Mouse (Mus musculus): ENCODE results near the gene Htr5a. TPM values are rescaled to one million over a fixed set of nuclear protein-coding genes. Genes with fewer than 3 reads are reported as not detected.
A peak's percentile ranks its signal among the peaks of the same experiment; 100 is the strongest.

Htr5a gene
- polyA plus RNA-seq, 1 experiment from 2014 or later = not detected

GRCm38 (mm10) chr5:27878356-27878755, 36.4 kb downstream of the Htr5a start:
- DNase-seq (ENCODE audit: low spot score) = no peak
- WGBS = 80% methylated on average over 5 of the region's 5 CpGs
- H3K4me2 ChIP-seq (replicated peaks; ENCODE audit: low read depth) = no peak overlapping the region

GRCm38 (mm10) chr5:27879726-27880125, 37.8 kb downstream of the Htr5a start:
- H3K36me3 ChIP-seq (ENCODE audit: control insufficient read depth, insufficient read depth, low read length) = no peaks in the 10 kb centered on the region
- TF ChIP-seq EP300 (optimal IDR thresholded peaks at IDR 0.05) (no peak), CTCF (IDR thresholded peaks at IDR 0.05; ENCODE audit: low read depth) (no peak)
- no peak overlapping the region for H3K9ac ChIP-seq (ENCODE audit: low read length)
- ATAC-seq (ENCODE audit: low FRiP score, low TSS enrichment) (no peak), DNase-seq (ENCODE audit: low spot score) (no peak)
- H3K4me1 ChIP-seq (replicated peaks; ENCODE audit: control insufficient read depth, insufficient read depth) = no peaks in the 10 kb centered on the region
- no peak overlapping the region for H3K4me2 ChIP-seq (replicated peaks; ENCODE audit: low read depth)
- no peak overlapping the region for H3K4me3 ChIP-seq (ENCODE audit: low read depth, low read length)
- H3K27ac ChIP-seq (replicated peaks) = no peak overlapping the region
- no peaks in the 10 kb centered on the region for H3K27me3 ChIP-seq (ENCODE audit: control insufficient read depth, insufficient read depth, low read length)
- H3K9me3 ChIP-seq (ENCODE audit: control insufficient read depth, low read length) = no peaks in the 10 kb centered on the region
- WGBS = 88% methylated on average over 3 of the region's 3 CpGs

More at GRCm38 (mm10) chr5:27878356-27878755, 36.4 kb downstream of the Htr5a start:
- H3K4me3 ChIP-seq (ENCODE audit: low read depth, low read length) = no peak overlapping the region
- TF ChIP-seq CTCF (IDR thresholded peaks at IDR 0.05; ENCODE audit: low read depth) (no peak), EP300 (optimal IDR thresholded peaks at IDR 0.05) (no peak)
- no peak overlapping the region for H3K9ac ChIP-seq (ENCODE audit: low read length)
- no peaks in the 10 kb centered on the region for H3K4me1 ChIP-seq (replicated peaks; ENCODE audit: control insufficient read depth, insufficient read depth)
- H3K9me3 ChIP-seq (ENCODE audit: control insufficient read depth, low read length) = no peaks in the 10 kb centered on the region
- no peaks in the 10 kb centered on the region for H3K27me3 ChIP-seq (ENCODE audit: control insufficient read depth, insufficient read depth, low read length)
- H3K36me3 ChIP-seq (ENCODE audit: control insufficient read depth, insufficient read depth, low read length) = no peaks in the 10 kb centered on the region
- no peak overlapping the region for H3K27ac ChIP-seq (replicated peaks)
- ATAC-seq (ENCODE audit: low FRiP score, low TSS enrichment) = no peak

GRCm38 (mm10) chr5:27880329-27881036, 38.5 kb downstream of the Htr5a start:
- Histone ChIP-seq H3K9ac (ENCODE audit: low read length) (no peak overlapping the region), H3K27ac (replicated peaks) (no peak overlapping the region), H3K4me3 (ENCODE audit: low read depth, low read length) (no peak overlapping the region), H3K4me2 (replicated peaks; ENCODE audit: low read depth) (no peak overlapping the region), H3K36me3 (ENCODE audit: control insufficient read depth, insufficient read depth, low read length) (no peaks in the 10 kb centered on the region), H3K27me3 (ENCODE audit: control insufficient read depth, insufficient read depth, low read length) (no peaks in the 10 kb centered on the region), H3K4me1 (replicated peaks; ENCODE audit: control insufficient read depth, insufficient read depth) (no peaks in the 10 kb centered on the region), H3K9me3 (ENCODE audit: control insufficient read depth, low read length) (no peaks in the 10 kb centered on the region)
- WGBS = 42% methylated on average over 3 of the region's 3 CpGs
- DNase-seq (ENCODE audit: low spot score) = no peak
- ATAC-seq (ENCODE audit: low FRiP score, low TSS enrichment) = no peak
- TF ChIP-seq EP300 (optimal IDR thresholded peaks at IDR 0.05) (no peak), CTCF (IDR thresholded peaks at IDR 0.05; ENCODE audit: low read depth) (no peak)

GRCm38 (mm10) chr5:27881261-27881660, 39.3 kb downstream of the Htr5a start:
- no peak overlapping the region for H3K4me2 ChIP-seq (replicated peaks; ENCODE audit: low read depth)
- 72% methylated on average over 2 of the region's 2 CpGs for WGBS
- H3K9ac ChIP-seq (ENCODE audit: low read length) = no peak overlapping the region
- H3K4me3 ChIP-seq (ENCODE audit: low read depth, low read length) = no peak overlapping the region
- TF ChIP-seq CTCF (IDR thresholded peaks at IDR 0.05; ENCODE audit: low read depth) (no peak), EP300 (optimal IDR thresholded peaks at IDR 0.05) (no peak)
- no peaks in the 10 kb centered on the region for H3K27me3 ChIP-seq (ENCODE audit: control insufficient read depth, insufficient read depth, low read length)
- no peaks in the 10 kb centered on the region for H3K9me3 ChIP-seq (ENCODE audit: control insufficient read depth, low read length)
- no peak for DNase-seq (ENCODE audit: low spot score)
- H3K4me1 ChIP-seq (replicated peaks; ENCODE audit: control insufficient read depth, insufficient read depth) = no peaks in the 10 kb centered on the region
- no peak overlapping the region for H3K27ac ChIP-seq (replicated peaks)
- no peak for ATAC-seq (ENCODE audit: low FRiP score, low TSS enrichment)
- no peaks in the 10 kb centered on the region for H3K36me3 ChIP-seq (ENCODE audit: control insufficient read depth, insufficient read depth, low read length)

- no peak for DNase-seq (ENCODE audit: low spot score)
- peak; percentile 56; the same call in 1 of the 2 replicates for ATAC-seq (ENCODE audit: low FRiP score, low TSS enrichment)
- H3K9me3 ChIP-seq (ENCODE audit: control insufficient read depth, low read length) = no peaks in the 10 kb centered on the region
- H3K4me1 ChIP-seq (replicated peaks; ENCODE audit: control insufficient read depth, insufficient read depth) = no peaks in the 10 kb centered on the region
- no peak overlapping the region for H3K4me3 ChIP-seq (ENCODE audit: low read depth, low read length)
- 60% methylated on average over 3 of the region's 3 CpGs for WGBS
- no peak overlapping the region for H3K27ac ChIP-seq (replicated peaks)
- H3K27me3 ChIP-seq (ENCODE audit: control insufficient read depth, insufficient read depth, low read length) = no peaks in the 10 kb centered on the region
- H3K36me3 ChIP-seq (ENCODE audit: control insufficient read depth, insufficient read depth, low read length) = no peaks in the 10 kb centered on the region
- TF ChIP-seq EP300 (optimal IDR thresholded peaks at IDR 0.05) (no peak), CTCF (IDR thresholded peaks at IDR 0.05; ENCODE audit: low read depth) (no peak)
- no peak overlapping the region for H3K4me2 ChIP-seq (replicated peaks; ENCODE audit: low read depth)
- no peak overlapping the region for H3K9ac ChIP-seq (ENCODE audit: low read length)
These were observed 46.1 kb downstream of the Htr5a start for GRCm38 (mm10) chr5:27888080-27888479.

DNA sequence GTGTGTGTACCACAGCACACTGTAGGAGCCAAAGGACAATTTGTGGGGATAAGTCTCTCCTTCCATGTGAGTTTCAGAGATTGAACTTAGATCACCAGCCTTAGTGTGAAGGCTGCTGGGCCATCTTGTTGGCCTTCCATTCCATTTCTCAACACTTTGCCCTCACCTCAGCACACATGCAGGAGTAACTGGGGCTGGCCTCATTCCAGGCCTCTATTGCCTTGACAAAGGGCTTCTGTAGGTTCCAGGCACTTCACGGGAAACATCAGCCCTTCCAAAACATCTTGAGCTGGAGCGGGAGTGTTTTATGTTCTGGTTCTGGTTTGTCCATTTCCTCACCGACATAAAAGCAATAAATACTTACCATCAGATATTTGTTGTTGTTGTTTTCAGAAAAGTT, 54.0 kb downstream of the Htr5a start:
- TF ChIP-seq CTCF (IDR thresholded peaks at IDR 0.05; ENCODE audit: low read depth) = no peak
- TF ChIP-seq EP300 (optimal IDR thresholded peaks at IDR 0.05) = no peak
- H3K4me3 ChIP-seq (ENCODE audit: low read depth, low read length) = no peak overlapping the region
- H3K9ac ChIP-seq (ENCODE audit: low read length) = no peak overlapping the region
- no peak overlapping the region for H3K4me2 ChIP-seq (replicated peaks; ENCODE audit: low read depth)
- 85% methylated on average over 3 of the region's 3 CpGs for WGBS
- no peaks in the 10 kb centered on the region for H3K36me3 ChIP-seq (ENCODE audit: control insufficient read depth, insufficient read depth, low read length)
- H3K4me1 ChIP-seq (replicated peaks; ENCODE audit: control insufficient read depth, insufficient read depth) = no peaks in the 10 kb centered on the region
- H3K27ac ChIP-seq (replicated peaks) = no peak overlapping the region
- H3K9me3 ChIP-seq (ENCODE audit: control insufficient read depth, low read length) = no peaks in the 10 kb centered on the region
- H3K27me3 ChIP-seq (ENCODE audit: control insufficient read depth, insufficient read depth, low read length) = no peaks in the 10 kb centered on the region
- DNase-seq (ENCODE audit: low spot score) = no peak
- ATAC-seq (ENCODE audit: low FRiP score, low TSS enrichment) = no peak

All from stomach, postnatal 0 days (tissue).